In genomic region chr5:14253328-14253727, GRCm38 (mm10) we compare ENCODE assay signal across 10 mouse cellular contexts.
DNase-seq lines count a peak whose midpoint lies in the region; ATAC-seq and TF ChIP-seq lines count a peak whose summit lies in the region.
"Had no signal": no experiment of that assay in that cellular context is flagged by ENCODE, and none has a peak within 500 bp of the region (broad histone marks: within the 10 kb centered on the region; RNA-seq: fewer than 3 reads in every experiment).

No protein-coding gene starts in this region.

- no peaks in the 10 kb centered on the region for H3K9me3 ChIP-seq in kidney, postnatal 0 days (replicated peaks; ENCODE audit: low read length)
- H3K9me3 ChIP-seq: heart, embryonic 15.5 days; limb, embryonic 13.5 days had no signal

- WGBS in kidney, postnatal 0 days: 80% methylated on average over 1 of the region's 1 CpGs

- no peaks in the 10 kb centered on the region for H3K4me1 ChIP-seq in kidney, postnatal 0 days (replicated peaks; ENCODE audit: insufficient read depth, low read length)
- H3K4me1 ChIP-seq: heart, embryonic 15.5 days; limb, embryonic 13.5 days had no signal

- H3K36me3 ChIP-seq in kidney, postnatal 0 days (ENCODE audit: insufficient read depth, low read length): no peaks in the 10 kb centered on the region
- H3K36me3 ChIP-seq: heart, embryonic 15.5 days; limb, embryonic 13.5 days had no signal

- no peak overlapping the region for H3K4me2 ChIP-seq in kidney, postnatal 0 days (ENCODE audit: low read length)
- H3K4me2 ChIP-seq: heart, embryonic 15.5 days; limb, embryonic 13.5 days had no signal

- peak; percentile 80 for TF ChIP-seq CTCF in kidney, postnatal 0 days (IDR thresholded peaks at IDR 0.05; ENCODE audit: low read depth)

- ATAC-seq in kidney, postnatal 0 days (replicated peaks; ENCODE audit: low FRiP score, low read depth): no peak
- no peak for ATAC-seq in inflammation-experienced regulatory T-cells, adult 6 months

- H3K9ac ChIP-seq in kidney, postnatal 0 days (ENCODE audit: low read depth, low read length): no peak overlapping the region
- H3K9ac ChIP-seq: heart, embryonic 15.5 days; limb, embryonic 13.5 days had no signal

- no peak overlapping the region for H3K4me3 ChIP-seq in kidney, postnatal 0 days (replicated peaks; ENCODE audit: low read depth, low read length)
- H3K4me3 ChIP-seq: heart, embryonic 15.5 days; limb, embryonic 13.5 days had no signal

- H3K27ac ChIP-seq in kidney, postnatal 0 days: no peak overlapping the region
- H3K27ac ChIP-seq: heart, embryonic 15.5 days; limb, embryonic 13.5 days had no signal

- DNase-seq in adrenal gland, postnatal 10 days: peak; percentile 8
- DNase-seq in adrenal gland, postnatal 36 days: no peak
- peak; percentile 46 for DNase-seq in kidney, postnatal 0 days (ENCODE audit: low spot score)
- no peak for DNase-seq in kidney, adult 11 months
- DNase-seq in 3T3-L1 (ENCODE audit: low read depth, low spot score): peak; percentile 82
- DNase-seq in embryo, embryonic 10 days (ENCODE audit: low spot score): peak; percentile 49
- no peak for DNase-seq in thymus, postnatal 25 days

- no peaks in the 10 kb centered on the region for H3K27me3 ChIP-seq in kidney, postnatal 0 days (ENCODE audit: insufficient read depth, low read length)
- H3K27me3 ChIP-seq: heart, embryonic 15.5 days; limb, embryonic 13.5 days had no signal

Comparison
In these comparisons a context has a peak if more than half of its experiments do, and no peak if none do; other contexts are left out.
1. DNase-seq: peak in adrenal gland, postnatal 10 days (single experiment), kidney, postnatal 0 days (single experiment), 3T3-L1 (single experiment) and embryo, embryonic 10 days (single experiment); none in adrenal gland, postnatal 36 days (0 of 2), kidney, adult 11 months (single experiment) and thymus, postnatal 25 days (single experiment).